Mouse (Mus musculus): ENCODE measurements around the gene Ube2u. TPM values are rescaled to one million over a fixed set of nuclear protein-coding genes. Genes with fewer than 3 reads are reported as not detected.

Gene Ube2u
- total RNA-seq, 1 experiment from 2014 or later: not detected

- peak; percentile 76 for ATAC-seq (replicated peaks; ENCODE audit: low read depth, poor library complexity, severe bottlenecking)
These were observed 59.2 kb downstream of the Ube2u start for GRCm38 (mm10) chr4:100537898-100538297.

- ATAC-seq (replicated peaks; ENCODE audit: low read depth, poor library complexity, severe bottlenecking): 0 out of 2 replicates have a peak, but pooled peaks have one; percentile 39
These were observed 60.8 kb downstream of the Ube2u start for GRCm38 (mm10) chr4:100539483-100539882.

GRCm38 (mm10) chr4:100547905-100548304, 69.3 kb downstream of the Ube2u start:
- peak; percentile 99 for ATAC-seq (replicated peaks; ENCODE audit: low read depth, poor library complexity, severe bottlenecking)

GRCm38 (mm10) chr4:100553296-100553695, 74.6 kb downstream of the Ube2u start:
- no peak for ATAC-seq (replicated peaks; ENCODE audit: low read depth, poor library complexity, severe bottlenecking)

GRCm38 (mm10) chr4:100588236-100589206, 109.9 kb downstream of the Ube2u start:
- peak; percentile 86 for ATAC-seq (replicated peaks; ENCODE audit: low read depth, poor library complexity, severe bottlenecking)

GRCm38 (mm10) chr4:100595771-100596170, 117.1 kb downstream of the Ube2u start:
- no peak for ATAC-seq (replicated peaks; ENCODE audit: low read depth, poor library complexity, severe bottlenecking)

GRCm38 (mm10) chr4:100596630-100597029, 118.0 kb downstream of the Ube2u start:
- no peak for ATAC-seq (replicated peaks; ENCODE audit: low read depth, poor library complexity, severe bottlenecking)

- no peak for ATAC-seq (replicated peaks; ENCODE audit: low read depth, poor library complexity, severe bottlenecking)
These were observed 118.4 kb downstream of the Ube2u start for GRCm38 (mm10) chr4:100597049-100597448.
